Mouse (Mus musculus) mature B cell (primary cell): ENCODE data around the gene Mst1.

Experiments
- in situ Hi-C: fragments of 300-500 bp; cut with MboI; formaldehyde crosslinking; loops from 2 replicates; pipeline ENCODE4 v1.14.3; 2019

The Mst1 gene

DNA sequence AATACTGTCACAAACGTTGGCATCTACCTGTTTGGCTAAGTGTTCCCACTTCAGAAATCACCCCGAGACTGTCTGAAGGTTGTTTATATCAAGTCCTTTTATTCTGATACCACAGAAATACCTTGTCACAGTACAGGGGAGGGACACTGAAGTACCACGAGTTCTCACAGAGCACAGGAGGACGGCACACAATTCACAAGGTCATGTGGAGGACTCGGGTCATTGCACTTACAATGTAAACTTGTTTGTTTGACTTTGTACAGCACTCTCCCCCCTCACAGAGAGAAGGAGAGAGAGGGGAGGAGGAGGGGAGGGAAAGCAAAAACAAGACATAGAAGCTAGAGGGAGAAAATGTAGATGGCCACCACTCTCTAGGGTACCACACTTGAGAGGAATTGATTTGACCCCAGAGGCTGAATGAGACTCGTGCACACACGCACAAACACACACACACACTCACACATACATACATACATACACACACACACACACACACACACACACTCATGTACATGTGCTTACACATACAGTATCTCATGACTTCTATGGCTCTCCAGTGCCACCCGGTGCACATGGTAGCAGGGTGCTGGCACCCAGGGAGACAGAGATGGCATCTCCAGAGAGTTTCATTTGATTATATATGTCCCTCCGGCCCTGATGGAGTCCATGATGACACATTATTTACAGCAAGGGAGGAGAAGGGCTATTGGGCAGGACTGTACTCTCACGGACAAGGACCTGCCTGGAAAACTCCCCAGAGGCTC is 15.9 kb downstream of the Mst1 start:
- in situ Hi-C loops, result no loop called here

DNA sequence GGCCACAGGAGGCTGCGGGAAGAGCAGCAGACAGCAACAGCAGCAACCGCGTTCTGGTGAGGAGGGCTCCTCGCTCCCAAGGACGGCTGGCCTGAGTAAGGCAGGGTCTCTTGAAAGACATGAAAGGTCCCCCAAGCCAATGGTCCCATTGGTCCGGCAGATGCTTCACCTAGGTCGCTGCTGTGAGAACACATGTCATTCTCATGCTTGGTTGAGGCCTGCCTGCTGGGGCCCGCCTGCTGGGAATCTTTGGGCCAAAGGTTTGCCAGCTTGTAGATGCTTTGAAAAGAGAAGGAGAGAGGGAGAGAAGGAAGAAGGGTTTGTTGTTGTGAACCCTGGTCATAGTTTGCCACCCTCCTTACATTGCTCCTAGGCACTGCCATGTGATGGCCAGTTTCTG is 19.4 kb downstream of the Mst1 start:
- in situ Hi-C loops, result no loop called here

DNA sequence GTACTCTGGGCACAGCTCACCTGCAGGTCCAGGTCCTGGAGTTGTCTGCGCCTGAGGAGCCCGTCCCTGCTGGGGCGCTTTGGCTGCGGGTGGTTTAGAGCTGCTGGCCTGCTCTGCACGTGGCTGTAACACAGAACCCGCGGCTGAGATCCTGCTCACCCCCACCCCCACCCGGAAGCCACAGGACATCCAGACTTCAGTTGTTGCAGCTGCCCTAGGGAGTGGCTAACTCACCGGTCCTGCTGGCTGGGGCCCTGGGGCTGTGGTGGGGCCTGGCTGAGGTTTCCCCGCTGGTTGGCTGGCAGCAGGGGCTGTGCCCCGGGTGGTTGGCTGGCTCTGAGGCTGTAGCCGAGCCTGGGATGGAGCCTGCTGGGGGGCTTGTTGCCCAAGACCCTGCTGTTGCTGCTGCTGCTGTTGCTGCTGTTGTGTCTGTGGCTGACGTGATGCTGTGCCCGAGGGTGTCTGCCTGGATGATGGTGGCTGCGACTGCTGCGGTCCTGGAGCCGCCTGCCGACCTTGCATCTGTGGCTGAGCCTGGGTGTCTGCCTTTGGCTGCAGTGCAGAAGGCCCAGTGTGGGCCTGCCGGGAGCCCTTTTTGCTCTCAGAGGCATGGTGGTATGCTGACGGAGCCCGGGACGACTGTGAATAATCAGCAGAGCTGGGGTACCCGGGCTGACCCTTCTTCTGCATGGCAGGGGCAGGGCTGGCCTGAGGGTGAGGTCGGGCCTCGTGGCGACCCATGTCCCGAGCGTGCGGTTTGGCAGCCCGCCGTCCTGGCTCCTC is 24.7 kb downstream of the Mst1 start:
- in situ Hi-C loops, result no loop called here

DNA sequence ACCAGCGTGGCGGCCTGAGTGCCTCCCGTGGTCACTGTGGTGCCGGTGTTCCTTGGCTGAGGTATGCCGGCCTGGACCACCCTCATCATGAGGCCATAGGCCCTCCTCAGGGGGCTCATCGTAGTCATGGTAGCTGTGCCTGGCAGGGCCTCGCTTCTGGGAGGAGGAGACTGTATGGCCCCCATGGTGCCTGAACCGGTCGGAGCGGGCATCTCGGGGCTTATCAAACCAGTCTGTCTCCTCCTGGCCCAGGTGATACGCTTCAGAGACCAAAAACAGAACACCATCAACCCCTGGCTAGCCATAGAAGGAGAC is 25.3 kb downstream of the Mst1 start:
- in situ Hi-C loops, result no loop called here

DNA sequence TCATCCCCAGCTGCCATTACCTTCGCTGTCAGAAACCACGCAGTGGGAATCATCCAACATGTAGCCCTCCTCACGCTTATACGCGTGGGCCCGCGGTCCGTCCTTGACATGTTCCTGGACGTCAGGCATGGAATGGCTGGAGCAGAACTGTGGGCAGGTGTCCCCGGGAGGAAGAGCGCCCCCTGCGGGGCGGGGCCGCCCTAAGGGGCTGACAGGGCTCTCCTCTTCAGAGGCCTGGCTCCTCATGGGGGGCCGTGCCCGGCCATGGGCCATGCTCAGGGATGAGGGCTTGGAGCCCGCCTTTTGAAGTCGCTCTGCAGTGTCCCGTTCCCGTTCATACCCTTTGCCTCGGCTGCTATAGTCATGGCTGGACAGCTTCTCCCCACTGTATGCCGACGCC is 25.9 kb downstream of the Mst1 start:
- in situ Hi-C loops, result no loop called here

DNA sequence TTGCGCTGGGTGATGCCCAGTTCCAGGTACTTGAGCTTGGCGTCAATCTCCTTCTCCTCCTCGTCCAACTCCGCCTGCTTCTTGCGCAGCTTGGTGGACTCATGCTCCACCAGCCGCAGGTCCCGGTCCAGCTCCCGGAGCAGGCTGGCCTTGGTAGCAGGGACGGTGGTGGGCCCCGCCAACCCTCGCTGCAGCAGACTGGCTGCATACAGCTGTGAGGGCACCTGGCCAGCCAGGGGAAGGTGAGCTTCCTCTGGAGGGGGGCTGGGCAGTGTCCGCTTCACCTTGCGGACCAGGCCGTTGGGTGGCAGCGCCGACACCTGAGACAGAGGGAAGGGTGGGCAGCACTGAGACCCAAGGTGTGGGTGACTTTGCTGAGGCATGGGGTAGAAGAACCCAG is 27.6 kb downstream of the Mst1 start:
- in situ Hi-C loops, result no loop called here

DNA sequence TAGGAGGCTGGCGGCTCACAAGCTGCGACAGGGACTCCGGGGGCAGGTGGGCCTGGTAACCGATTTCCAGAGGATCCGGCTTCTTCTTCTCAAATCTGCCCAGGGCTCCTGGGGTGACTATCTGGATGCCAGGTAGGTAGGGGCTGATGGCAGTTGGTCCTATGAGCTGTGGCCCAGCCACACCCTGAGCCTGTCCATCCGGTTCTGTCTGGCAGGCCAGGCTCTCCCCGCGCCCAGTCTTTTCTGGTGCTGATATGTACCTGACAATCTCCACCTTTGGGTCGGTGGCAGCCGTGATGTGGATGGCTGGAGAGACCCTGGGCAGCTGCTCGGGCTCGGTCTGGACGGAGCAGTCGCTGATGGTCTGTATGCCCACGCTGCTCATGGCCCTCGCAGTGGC is 29.9 kb downstream of the Mst1 start:
- in situ Hi-C loops, result no loop called here

DNA sequence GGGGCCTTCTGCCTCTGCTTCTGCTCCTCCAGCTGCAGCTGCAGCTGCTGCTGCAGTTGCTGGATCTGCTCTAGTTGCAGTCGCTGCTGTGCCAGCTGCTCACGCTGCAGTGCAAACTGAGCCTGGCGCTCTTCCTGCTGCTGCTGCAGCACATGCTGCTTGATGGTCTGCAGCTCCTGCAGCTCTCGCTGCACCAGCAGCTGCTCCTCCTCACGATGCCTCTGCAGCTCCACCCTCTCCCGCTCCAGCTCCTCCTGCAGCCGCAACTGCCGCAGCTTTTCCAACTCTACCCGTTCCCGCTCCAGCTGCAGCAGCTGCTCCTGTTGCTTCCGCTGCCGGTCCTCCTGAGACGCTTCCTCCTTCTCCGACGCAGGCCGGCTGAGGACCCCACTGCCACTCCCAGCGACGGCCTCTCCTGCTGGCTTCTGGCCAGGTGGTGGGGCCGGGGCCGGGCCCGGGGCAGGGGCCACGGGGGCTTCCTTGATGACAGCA is 30.9 kb downstream of the Mst1 start:
- in situ Hi-C loops, result no loop called here

DNA sequence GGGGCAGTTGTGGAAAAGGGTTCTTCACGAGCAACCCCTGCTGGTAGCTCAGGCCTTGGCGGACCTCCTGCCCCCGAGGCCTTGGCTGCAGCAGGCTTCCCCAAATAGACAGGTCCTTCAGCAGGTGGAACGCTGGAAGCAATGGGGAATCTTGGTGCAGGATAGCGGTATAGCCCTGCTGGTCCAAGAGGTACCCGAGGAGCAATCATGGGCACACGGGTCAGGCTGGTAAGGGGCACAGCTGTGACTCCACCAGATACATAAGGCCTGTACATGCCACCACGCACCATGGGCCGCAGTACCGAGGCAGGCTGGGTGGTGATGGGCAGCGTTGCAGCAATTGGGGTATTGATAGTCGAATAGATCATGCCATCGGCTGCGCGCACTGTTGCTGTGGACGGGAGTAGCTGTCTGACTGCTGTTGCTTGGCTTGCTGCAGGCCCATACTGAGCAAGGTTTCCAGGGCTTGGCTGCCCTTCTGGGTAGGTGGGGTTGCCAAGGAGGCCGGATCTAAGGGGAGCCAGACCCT is 31.4 kb downstream of the Mst1 start:
- in situ Hi-C loops, result no loop called here

DNA sequence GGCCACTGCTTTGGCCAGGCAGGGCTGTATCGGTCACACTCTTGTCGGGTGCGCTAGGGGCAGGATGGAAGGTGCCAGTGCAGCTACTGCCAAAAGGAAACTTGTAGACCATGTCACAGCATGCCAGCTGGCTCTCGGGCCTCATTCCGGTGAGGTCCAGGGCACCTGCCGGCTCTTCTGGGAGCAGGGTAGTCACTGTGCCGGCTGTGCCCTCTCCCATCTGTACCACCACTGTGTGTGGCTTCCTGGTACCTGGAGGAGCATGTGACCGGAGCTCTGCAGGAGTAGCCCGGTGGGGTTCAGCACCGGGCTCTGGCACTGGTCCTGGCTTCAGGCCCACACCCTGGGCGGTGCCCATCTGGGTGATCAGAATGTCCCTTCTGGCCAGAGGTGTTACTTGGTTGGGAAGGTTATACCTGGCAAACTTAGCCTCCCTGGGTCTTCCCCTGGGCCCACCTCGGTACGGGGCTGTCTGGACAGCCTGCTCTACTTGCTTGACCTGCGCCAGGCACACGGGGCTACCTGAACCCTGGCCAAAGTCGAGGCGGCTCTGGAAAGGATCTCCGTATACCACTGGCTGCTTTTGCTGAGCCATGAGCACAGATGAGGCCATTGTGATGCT is 32.6 kb downstream of the Mst1 start:
- in situ Hi-C loops, result no loop called here

DNA sequence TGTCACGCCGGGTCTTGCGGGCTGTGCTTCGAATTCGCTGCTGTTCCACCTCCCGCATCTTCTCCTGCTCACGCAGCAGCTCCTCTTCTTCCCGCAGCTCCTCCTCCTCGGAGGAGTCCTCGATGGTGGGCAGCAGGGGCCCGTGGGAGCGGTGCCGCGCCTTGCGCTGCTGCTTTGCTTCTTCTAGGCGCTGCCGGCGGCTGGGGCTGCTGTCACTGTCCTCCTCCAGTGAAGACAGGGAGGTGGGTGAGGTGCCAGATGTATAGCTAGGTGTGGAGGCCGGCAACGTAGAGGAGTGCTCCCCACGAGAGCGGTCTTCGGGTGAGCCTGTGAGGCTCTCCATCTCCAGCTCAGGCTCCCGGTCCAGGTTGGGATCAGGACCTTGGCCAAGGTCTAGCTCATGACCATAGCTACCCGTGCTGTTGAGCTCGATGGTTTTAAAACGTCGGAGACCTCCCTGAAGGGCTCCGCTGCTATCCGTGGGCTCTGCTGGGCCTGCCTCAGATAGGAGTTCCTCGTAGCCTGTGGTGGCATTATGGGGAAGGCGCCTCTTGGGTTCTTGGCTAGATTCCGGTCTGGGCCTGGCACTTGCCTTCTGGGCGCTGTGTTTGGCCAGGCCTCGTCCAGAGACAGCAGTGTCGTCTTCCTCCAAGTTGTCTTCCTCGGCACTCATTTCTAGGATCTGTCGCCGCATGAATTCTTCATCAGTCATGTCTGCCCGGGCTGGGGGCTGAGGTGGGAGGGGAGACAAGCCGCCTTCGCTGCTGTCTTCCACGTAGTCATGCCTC is 35.2 kb downstream of the Mst1 start:
- in situ Hi-C loops, result no loop called here

DNA sequence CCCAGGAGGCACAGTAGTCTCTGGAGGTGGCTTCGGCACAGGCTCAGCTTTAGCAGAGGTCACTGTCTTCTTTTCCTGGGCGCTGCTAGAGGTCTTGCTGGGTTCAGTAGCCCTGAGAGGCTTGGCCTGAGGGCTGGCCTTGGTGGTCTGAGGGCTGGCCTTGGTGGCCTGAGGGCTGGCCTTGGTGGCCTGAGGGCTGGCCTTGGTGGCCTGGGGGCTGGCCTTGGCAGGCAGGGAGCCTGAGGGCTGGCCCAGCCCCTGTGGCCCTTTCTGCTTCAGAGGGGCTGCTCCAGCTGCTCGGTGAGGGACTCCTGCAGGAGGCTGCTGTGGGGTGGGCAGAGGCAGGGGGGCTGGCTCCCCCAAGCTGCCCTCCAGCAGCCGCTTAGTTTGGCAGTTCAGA is 36.9 kb downstream of the Mst1 start:
- in situ Hi-C loops, result no loop called here

DNA sequence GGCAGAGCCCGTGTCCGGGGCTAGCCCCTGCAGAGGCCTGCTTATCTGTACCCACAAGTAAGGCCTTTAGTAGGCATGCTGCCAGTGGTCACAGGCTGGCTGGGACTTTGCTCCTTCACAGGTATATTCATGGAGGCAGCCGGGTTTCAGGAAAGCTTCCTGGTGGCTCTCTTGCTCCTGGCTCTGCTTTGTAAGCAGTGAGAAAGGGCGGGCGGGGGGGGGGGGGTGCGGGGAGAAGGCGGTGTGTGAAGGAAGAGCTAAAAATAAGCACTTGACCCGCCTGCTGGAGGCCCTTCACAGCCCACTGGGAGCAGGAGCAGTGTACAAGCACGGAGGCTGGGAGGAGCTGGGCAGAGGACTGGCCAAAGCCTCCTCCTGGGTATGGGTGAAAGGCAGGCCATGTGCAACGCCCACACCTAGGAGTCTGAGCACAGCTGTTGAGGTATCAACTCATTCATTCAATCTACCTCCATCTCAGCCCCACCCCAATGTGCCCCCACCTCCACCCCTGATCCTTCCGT is 39.7 kb downstream of the Mst1 start:
- in situ Hi-C loops, result no loop called here

DNA sequence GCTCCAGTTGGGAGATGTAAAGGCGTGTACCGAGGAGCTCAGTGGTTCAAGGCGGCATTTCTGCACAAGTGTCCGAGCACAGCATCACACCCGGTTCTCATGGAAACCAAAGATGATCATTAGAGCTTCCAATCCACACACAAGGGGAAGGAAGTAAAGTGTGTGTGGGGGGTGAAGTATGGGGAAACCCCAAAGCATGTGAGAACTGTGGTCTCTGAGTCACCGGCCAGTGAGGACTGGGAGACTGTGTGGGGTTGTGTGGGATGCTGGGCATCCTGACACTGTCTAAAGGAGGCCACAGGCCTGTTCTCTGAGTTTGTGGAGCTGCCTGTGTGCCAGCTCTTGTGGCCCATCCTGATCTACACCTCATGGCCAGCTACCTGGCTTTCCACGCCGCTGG is 40.4 kb downstream of the Mst1 start:
- in situ Hi-C loops, result no loop called here

DNA sequence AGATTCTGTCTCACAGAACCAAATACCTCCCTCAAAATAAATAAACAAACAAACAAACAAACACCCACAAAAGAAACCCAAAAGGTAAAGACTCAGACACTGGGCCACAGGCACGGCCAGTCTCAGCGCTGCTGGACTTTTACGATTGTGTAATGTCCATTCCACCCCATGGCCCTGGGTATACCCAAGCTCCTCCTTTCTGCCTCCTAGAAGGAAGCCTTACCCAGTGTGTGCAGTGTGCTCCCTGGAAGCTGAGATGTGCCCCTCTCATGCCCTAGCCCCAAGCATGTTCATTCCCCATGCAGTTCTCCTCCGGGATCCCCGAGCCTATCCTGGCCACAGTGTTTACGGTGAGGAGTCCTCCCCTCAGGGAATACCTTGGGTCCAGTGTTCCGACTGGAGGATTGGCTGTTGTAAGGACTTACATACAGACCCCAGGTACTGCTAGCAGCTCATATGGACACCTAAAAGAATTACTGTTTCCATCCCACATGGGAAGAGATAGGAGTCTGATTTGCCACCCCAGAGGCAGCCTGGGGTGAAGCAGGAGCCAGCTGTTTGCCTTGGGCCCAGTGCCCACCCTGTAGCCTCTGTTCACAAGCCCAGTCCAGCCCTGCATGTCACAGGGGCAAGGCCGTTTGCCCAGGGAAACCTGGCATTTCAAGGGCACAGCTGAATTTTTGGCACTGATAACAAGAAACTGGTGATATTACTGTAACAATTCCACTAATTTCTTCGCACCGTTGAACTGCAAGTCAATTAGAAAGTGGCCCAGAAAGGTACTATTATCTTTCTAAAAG is 41.1 kb downstream of the Mst1 start:
- in situ Hi-C loops, result no loop called here

DNA sequence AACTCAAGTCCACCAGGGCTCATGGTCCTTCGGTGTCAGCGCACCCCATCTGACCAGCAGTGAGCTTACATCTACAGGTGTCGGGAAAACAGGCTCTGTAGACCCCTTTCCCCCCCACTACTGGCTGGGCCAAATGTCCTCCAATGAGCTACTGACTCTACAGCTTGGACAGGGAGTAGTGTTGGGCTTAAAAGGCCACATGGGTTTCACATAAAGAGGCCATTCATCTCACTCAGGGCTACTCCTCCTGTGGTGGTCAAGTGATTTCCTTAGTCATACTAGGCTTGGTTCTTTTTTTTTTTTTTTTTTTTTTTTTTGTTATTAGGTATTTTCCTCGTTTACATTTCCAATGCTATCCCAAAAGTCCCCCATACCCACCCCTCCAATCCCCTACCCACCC is 43.7 kb downstream of the Mst1 start:
- in situ Hi-C loops, result no loop called here

DNA sequence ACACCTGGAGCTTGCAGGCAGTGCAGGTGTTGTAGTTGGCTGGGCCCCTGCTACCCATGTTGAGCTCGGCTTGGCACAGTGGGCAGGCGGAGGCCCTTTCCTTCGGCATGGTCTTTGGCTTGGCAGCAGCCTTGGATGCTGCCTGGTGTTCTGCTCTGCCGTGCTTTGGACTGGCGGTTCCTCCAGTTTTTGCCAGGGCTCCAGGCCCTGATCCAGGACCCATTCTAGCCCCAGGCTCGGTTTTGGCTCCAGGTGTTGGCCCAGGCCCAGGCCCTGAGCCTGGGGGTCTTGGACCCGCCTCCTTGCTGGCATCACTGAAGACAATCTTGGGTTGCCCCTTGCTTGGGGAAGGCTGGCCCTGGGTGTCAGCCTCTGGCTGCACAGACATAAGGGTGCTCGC is 45.5 kb downstream of the Mst1 start:
- in situ Hi-C loops, result no loop called here

DNA sequence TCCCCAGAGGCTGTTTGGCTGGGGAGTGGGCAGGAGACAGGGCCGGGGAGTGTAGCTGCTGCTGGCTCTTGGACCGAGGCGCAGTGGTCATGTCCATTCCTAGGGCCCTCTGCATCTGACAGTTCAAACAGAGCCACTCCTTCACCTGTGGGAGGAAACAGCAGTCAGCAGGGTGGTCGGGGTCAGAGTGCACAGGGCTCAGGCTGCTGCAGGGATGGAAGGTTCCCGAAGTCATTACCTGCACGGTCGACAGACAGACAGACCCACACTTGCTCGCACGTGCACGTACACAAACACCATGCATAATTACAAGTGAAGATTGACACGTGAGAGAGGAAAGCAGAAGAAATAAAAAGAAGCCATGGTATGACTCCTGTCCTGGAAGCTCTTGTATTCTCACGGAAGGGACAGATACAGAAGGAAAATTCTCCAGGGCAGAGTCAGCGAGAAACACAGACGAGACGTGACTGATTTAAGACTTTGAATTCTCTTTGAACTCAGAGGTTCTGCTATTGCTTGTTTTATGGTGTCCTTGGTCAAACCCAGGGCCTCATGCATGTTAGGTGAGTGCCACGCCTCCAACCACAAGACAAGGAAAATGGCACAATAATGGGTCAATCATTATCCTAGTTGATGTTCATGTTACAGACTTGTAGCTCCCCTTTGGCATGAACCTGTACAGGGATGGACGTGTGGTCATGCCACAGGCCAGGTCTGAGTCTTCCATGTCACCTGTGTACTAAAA is 46.4 kb downstream of the Mst1 start:
- in situ Hi-C loops, result no loop called here

DNA sequence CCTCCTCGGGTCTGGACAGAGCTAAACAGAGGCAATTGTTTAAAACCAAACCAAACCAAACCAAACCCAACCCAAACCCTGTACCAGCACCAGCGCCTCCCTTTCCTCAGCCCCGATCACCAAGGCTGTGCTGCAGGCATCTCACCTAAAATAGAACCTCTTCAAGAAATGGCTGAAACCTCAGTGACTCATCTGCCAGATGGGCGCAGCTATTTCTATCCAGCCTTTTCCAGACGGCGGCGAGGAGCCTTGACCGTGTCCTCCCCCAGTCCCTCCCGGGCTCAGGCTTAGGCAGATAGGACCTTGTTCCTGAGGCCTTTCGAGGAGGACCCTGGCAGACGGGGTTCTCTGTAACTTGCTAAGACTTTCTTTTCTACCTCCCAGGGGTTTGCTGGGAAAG is 48.0 kb downstream of the Mst1 start:
- in situ Hi-C loops, result no loop called here
